Mouse (Mus musculus) megakaryocyte, embryonic 14.5 days (primary cell): ENCODE results near the gene Ptprm.

ENCODE experiments used
- FLI1 ChIP-seq: IDR thresholded peaks from 2 replicates; pipeline ENCODE4 v1.6.1; 2012; ENCODE audit warnings: low read length, inconsistent platforms, mixed read lengths
- GATA1 ChIP-seq: IDR thresholded peaks from 3 replicates; pipeline ENCODE4 v1.6.1; 2012; ENCODE audit warnings: mixed read lengths, low read length, inconsistent platforms, borderline replicate concordance

- TF ChIP-seq GATA1 (no peak), FLI1 (no peak)
Observed at GRCm38 (mm10) chr17:67281640-67282170, 72.6 kb downstream of the Ptprm start.
